Comparison of ENCODE assay signal across 10 mouse cellular contexts in the genomic region with DNA sequence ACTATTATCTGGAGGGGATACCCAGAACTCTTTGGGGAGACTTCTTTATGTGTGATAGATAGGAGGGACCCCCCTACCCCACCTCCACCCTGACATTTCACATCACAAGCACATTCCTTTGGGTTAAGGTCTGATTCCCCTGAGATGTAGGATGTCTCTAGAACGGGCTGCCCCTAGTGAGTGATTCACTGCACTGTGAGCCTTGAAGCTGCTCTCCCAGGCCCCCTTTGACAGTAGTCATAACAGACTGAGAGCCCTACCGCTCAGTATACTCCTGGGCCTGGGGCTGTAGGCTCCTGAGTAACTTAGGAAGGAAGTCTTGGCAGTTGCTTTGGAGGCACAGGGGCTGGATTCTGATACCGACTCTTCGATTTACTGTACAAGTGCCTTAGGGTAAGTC. TPM values are rescaled to one million over a fixed set of nuclear protein-coding genes. Genes with fewer than 3 reads are reported as not detected.
DNase-seq lines count a peak whose midpoint lies in the region; ATAC-seq and TF ChIP-seq lines count a peak whose summit lies in the region.
"Had no signal": no experiment of that assay in that cellular context is flagged by ENCODE, and none has a peak within 500 bp of the region (broad histone marks: within the 10 kb centered on the region; RNA-seq: fewer than 3 reads in every experiment).

No protein-coding gene starts in this region.

- no peak for DNase-seq in limb, embryonic 14.5 days (ENCODE audit: low spot score)
- no peak for DNase-seq in layer of hippocampus, postnatal 14 days (ENCODE audit: low spot score in 2 of 2)
- DNase-seq in layer of hippocampus, adult 8-10 months (ENCODE audit: low spot score in 2 of 2): no peak

- ATAC-seq in megakaryocyte, adult 5-6 weeks (ENCODE audit: poor library complexity, severe bottlenecking): no peak
- peak; percentile 47 for ATAC-seq in forebrain, embryonic 16.5 days
- ATAC-seq in limb, embryonic 14.5 days (ENCODE audit: low FRiP score, low read depth): no peak
- no peak for ATAC-seq in megakaryocyte-erythroid progenitor cell, adult 5-6 weeks (replicated peaks; ENCODE audit: low FRiP score, low TSS enrichment, poor library complexity, severe bottlenecking)

- peaks cover 97% of the 10 kb centered on the region for H3K4me1 ChIP-seq in megakaryocyte, embryonic 14.5 days
- H3K4me1 ChIP-seq in forebrain, embryonic 16.5 days (replicated peaks; ENCODE audit: control insufficient read depth, insufficient read depth, low read length): 0 out of 2 replicates have a peak, but pooled peaks cover 7% of the 10 kb centered on the region
- peaks cover 8% of the 10 kb centered on the region; the same call in 1 of the 2 replicates for H3K4me1 ChIP-seq in limb, embryonic 14.5 days (ENCODE audit: control insufficient read depth, insufficient read depth, low read length)
- peaks cover 10% of the 10 kb centered on the region for H3K4me1 ChIP-seq in small intestine, adult 2 months (ENCODE audit: control insufficient read depth, insufficient read depth, insufficient read length, low read length)

- 66% methylated on average over 4 of the region's 4 CpGs for WGBS in forebrain, embryonic 16.5 days
- 53% methylated on average over 4 of the region's 4 CpGs for WGBS in limb, embryonic 14.5 days
- 58% methylated on average over 4 of the region's 4 CpGs for WGBS in small intestine, adult 2 months

- H3K27me3 ChIP-seq in megakaryocyte, embryonic 14.5 days (replicated peaks): peaks cover 33% of the 10 kb centered on the region
- no peaks in the 10 kb centered on the region for H3K27me3 ChIP-seq in forebrain, embryonic 16.5 days (replicated peaks; ENCODE audit: control insufficient read depth, insufficient read depth, low read length)
- H3K27me3 ChIP-seq in limb, embryonic 14.5 days (ENCODE audit: control insufficient read depth, insufficient read depth, low read length): no peaks in the 10 kb centered on the region
- H3K27me3 ChIP-seq in small intestine, adult 2 months (ENCODE audit: control insufficient read depth, insufficient read depth, low read length): peaks cover 11% of the 10 kb centered on the region

- peak overlapping the region; percentile 69; the same call in 1 of the 2 replicates for H3K9ac ChIP-seq in forebrain, embryonic 16.5 days (replicated peaks; ENCODE audit: low read depth, low read length)
- peak overlapping the region; percentile 63; the same call in 1 of the 2 replicates for H3K9ac ChIP-seq in limb, embryonic 14.5 days (ENCODE audit: low read depth, low read length, severe bottlenecking)

- H3K36me3 ChIP-seq in megakaryocyte, embryonic 14.5 days (replicated peaks; ENCODE audit: low read length): peaks cover 54% of the 10 kb centered on the region
- H3K36me3 ChIP-seq in forebrain, embryonic 16.5 days (ENCODE audit: control insufficient read depth, insufficient read depth): no peaks in the 10 kb centered on the region
- no peaks in the 10 kb centered on the region for H3K36me3 ChIP-seq in limb, embryonic 14.5 days (ENCODE audit: control insufficient read depth, insufficient read depth, low read length)
- no peaks in the 10 kb centered on the region for H3K36me3 ChIP-seq in small intestine, adult 2 months (ENCODE audit: control insufficient read depth, insufficient read depth, low read length)

- TF ChIP-seq CTCF in small intestine, adult 2 months (IDR thresholded peaks at IDR 0.05; ENCODE audit: extremely low read depth, insufficient read length, insufficient replicate concordance, low read depth, low read length): no peak

- peak overlapping the region; percentile 95 for H3K4me3 ChIP-seq in megakaryocyte, embryonic 14.5 days (replicated peaks)
- peak overlapping the region; percentile 58 for H3K4me3 ChIP-seq in forebrain, embryonic 16.5 days (replicated peaks; ENCODE audit: low read length)
- peak overlapping the region; percentile 52 for H3K4me3 ChIP-seq in limb, embryonic 14.5 days (replicated peaks; ENCODE audit: low read length)
- H3K4me3 ChIP-seq in small intestine, adult 2 months (ENCODE audit: low read depth, low read length): peak overlapping the region; percentile 72

- no peak overlapping the region for H3K27ac ChIP-seq in forebrain, embryonic 16.5 days (ENCODE audit: low read length)
- H3K27ac ChIP-seq in limb, embryonic 14.5 days (replicated peaks; ENCODE audit: low read depth, low read length): no peak overlapping the region
- peak overlapping the region; percentile 44 for H3K27ac ChIP-seq in small intestine, adult 2 months (ENCODE audit: insufficient read depth, low read depth, low read length)

- peak overlapping the region; percentile 94 for H3K4me2 ChIP-seq in forebrain, embryonic 16.5 days (ENCODE audit: low read length)
- H3K4me2 ChIP-seq in limb, embryonic 14.5 days (replicated peaks; ENCODE audit: low read depth, low read length, severe bottlenecking): peak overlapping the region; percentile 86

- H3K9me3 ChIP-seq in megakaryocyte, embryonic 14.5 days: no peaks in the 10 kb centered on the region
- no peaks in the 10 kb centered on the region for H3K9me3 ChIP-seq in forebrain, embryonic 16.5 days (ENCODE audit: control insufficient read depth, low read length)
- H3K9me3 ChIP-seq in limb, embryonic 14.5 days (ENCODE audit: control insufficient read depth, low read length): no peaks in the 10 kb centered on the region

- no peak for TF ChIP-seq POLR2A in limb, embryonic 14.5 days (IDR thresholded peaks at IDR 0.05; ENCODE audit: borderline replicate concordance, extremely low read depth, insufficient read depth, insufficient read length)
- no peak for TF ChIP-seq POLR2A in small intestine, adult 2 months (IDR thresholded peaks at IDR 0.05; ENCODE audit: low read depth, low read length)

RNA-seq across cellular contexts. Expression of a gene that starts 1.2 kb away (rescaled TPM):
- polyA plus RNA-seq in megakaryocyte, embryonic 14.5 days (2012; ENCODE audit: insufficient read depth, low replicate concordance): 28.6 and 53.0 TPM in 2 replicates
- total RNA-seq in megakaryocyte, adult 5-6 weeks (2015): not detected in 2 replicates
- total RNA-seq in megakaryocyte, adult 5-6 weeks (2017): not detected in 2 replicates
- polyA plus RNA-seq in forebrain, embryonic 16.5 days (2015; fragmentation: Nextera tagmentation; extraction: Ambion mirVana): 2.6 and 2.8 TPM in 2 replicates
- polyA plus RNA-seq in limb, embryonic 14.5 days (2012; rRNA removed): 12.3 and 16.1 TPM in 2 replicates
- polyA plus RNA-seq in limb, embryonic 14.5 days (2014; fragmentation: Nextera tagmentation; extraction: Ambion mirVana): 8.9 and 10.5 TPM in 2 replicates
- polyA plus RNA-seq in small intestine, adult 2 months (2012; rRNA removed): 10.5 and 17.7 TPM in 2 replicates
- 1 to 10 TPM; 1.9 to 3.2 TPM for total RNA-seq in layer of hippocampus, postnatal 14 days (2021)
- 1 to 10 TPM; 2.0 to 2.8 (median 2.4) TPM for total RNA-seq in layer of hippocampus, adult 8-10 months (2022)
- not detected in 2 replicates for total RNA-seq in megakaryocyte-erythroid progenitor cell, adult 5-6 weeks (2014; fragmentation: Nextera tagmentation)
- total RNA-seq in megakaryocyte-erythroid progenitor cell, adult 5-6 weeks (2017): not detected in 2 replicates

RNA-seq across cellular contexts. Expression of a gene that starts 50.1 kb away (rescaled TPM):
- not detected in 2 replicates for polyA plus RNA-seq in megakaryocyte, embryonic 14.5 days (2012; ENCODE audit: insufficient read depth, low replicate concordance)
- not detected in 2 replicates for total RNA-seq in megakaryocyte, adult 5-6 weeks (2015)
- total RNA-seq in megakaryocyte, adult 5-6 weeks (2017): not detected in 2 replicates
- not detected in 2 replicates for polyA plus RNA-seq in forebrain, embryonic 16.5 days (2015; fragmentation: Nextera tagmentation; extraction: Ambion mirVana)
- polyA plus RNA-seq in limb, embryonic 14.5 days (2012; rRNA removed): 0.09 TPM in 1 of 2 replicates, not detected in the other
- not detected in 2 replicates for polyA plus RNA-seq in limb, embryonic 14.5 days (2014; fragmentation: Nextera tagmentation; extraction: Ambion mirVana)
- not detected in 2 replicates for polyA plus RNA-seq in small intestine, adult 2 months (2012; rRNA removed)
- not detected for total RNA-seq in layer of hippocampus, postnatal 14 days (2021)
- total RNA-seq in layer of hippocampus, adult 8-10 months (2022): under 1 TPM in 1 of 4 experiments, not detected in 3; 0.17 TPM
- not detected in 2 replicates for total RNA-seq in megakaryocyte-erythroid progenitor cell, adult 5-6 weeks (2014; fragmentation: Nextera tagmentation)
- total RNA-seq in megakaryocyte-erythroid progenitor cell, adult 5-6 weeks (2017): not detected in 2 replicates
- total RNA-seq: adrenal gland, adult 2 months had no signal
- polyA plus RNA-seq: adrenal gland, adult 2 months; gonadal fat pad, adult 2 months had no signal
